Mouse (Mus musculus): ENCODE measurements around the gene Tanc2.

GRCm38 (mm10) chr11:105731989-105732531 is 142.3 kb downstream of the Tanc2 start:
- no peak for TF ChIP-seq CTCF (IDR thresholded peaks at IDR 0.05; ENCODE audit: low read depth)
- TF ChIP-seq EP300 (optimal IDR thresholded peaks at IDR 0.05): no peak

Measured in stomach, postnatal 0 days (tissue).